Mouse (Mus musculus): ENCODE results near the gene 1190002N15Rik. TPM values are rescaled to one million over a fixed set of nuclear protein-coding genes. Genes with fewer than 3 reads are reported as not detected.

1190002N15Rik gene
- polyA plus RNA-seq, 1 experiment from 2014 or later = 6.4 TPM

Other genes starting within 250 kb of the 1190002N15Rik start
- gene Slc9a9, start 131.8 kb upstream of the 1190002N15Rik start, polyA plus RNA-seq (2016; fragmentation: Nextera tagmentation; extraction: Ambion mirVana) = 2.0 and 2.6 TPM in 2 replicates